Mouse (Mus musculus) cerebellum, adult 2 months (tissue): ENCODE results near the gene Nlgn1. TPM values are rescaled to one million over a fixed set of nuclear protein-coding genes. Genes with fewer than 3 reads are reported as not detected.
"Not testable (repeated sequence)": the region's sequence is repeated elsewhere in the genome, so short reads cannot be mapped to it uniquely, and the experiment has no call there.

Experiments
- DNase-seq, 2 experiments: peaks; one replicate each; pipeline ENCODE4 v3.0.0; 2021
- H3K27ac ChIP-seq: fragments of 200-500 bp; 2 replicates; pipeline ENCODE4 v1.5.1; 2012; ENCODE audit warnings: low read length, control low read depth, inconsistent platforms; ENCODE audit not compliant: insufficient read depth
- H3K27me3 ChIP-seq: fragments of 200-500 bp; 2 replicates; pipeline ENCODE4 v1.6.1; 2012; ENCODE audit warnings: inconsistent platforms, mild to moderate bottlenecking, low read length, moderate library complexity; ENCODE audit not compliant: control insufficient read depth, insufficient read depth
- H3K4me1 ChIP-seq: fragments of 200-500 bp; 2 replicates; pipeline ENCODE4 v1.6.1; 2011; ENCODE audit warnings: low read length; ENCODE audit not compliant: control insufficient read depth, insufficient read depth
- H3K4me3 ChIP-seq: fragments of 200-500 bp; replicated peaks from 2 replicates; pipeline ENCODE3; 2011; ENCODE audit warnings: mild to moderate bottlenecking, low read depth, low read length, control low read depth; ENCODE audit not compliant: insufficient read depth
- CTCF ChIP-seq: fragments of 200-500 bp; IDR thresholded peaks from 2 replicates; pipeline ENCODE4 v1.5.1; 2011; ENCODE audit warnings: low read depth, mild to moderate bottlenecking, control low read depth, low read length, moderate library complexity, borderline replicate concordance; ENCODE audit not compliant: insufficient read depth
- POLR2A ChIP-seq: fragments of 200-500 bp; IDR thresholded peaks from 2 replicates; pipeline ENCODE4 v1.6.1; 2011; ENCODE audit warnings: low read length, control low read depth, borderline replicate concordance; ENCODE audit not compliant: insufficient read depth
- WGBS: fragments of 180-500 bp; shearing (Covaris S2); methylation state at CpG from one replicate; pipeline ENCODE4 v1.1.7; 2018; 5-methylcytosine and 5-hydroxymethylcytosine counted together
- polyA plus RNA-seq: library from polyadenylated mRNA; depleted of rRNA; stranded (reverse); fragments of >200 nt; gene quantifications from 2 replicates; pipeline ENCODE4 v1.2.3, GENCODE M21; 2012

Gene Nlgn1
- polyA plus RNA-seq, 1 experiment: 15.5 TPM

DNA sequence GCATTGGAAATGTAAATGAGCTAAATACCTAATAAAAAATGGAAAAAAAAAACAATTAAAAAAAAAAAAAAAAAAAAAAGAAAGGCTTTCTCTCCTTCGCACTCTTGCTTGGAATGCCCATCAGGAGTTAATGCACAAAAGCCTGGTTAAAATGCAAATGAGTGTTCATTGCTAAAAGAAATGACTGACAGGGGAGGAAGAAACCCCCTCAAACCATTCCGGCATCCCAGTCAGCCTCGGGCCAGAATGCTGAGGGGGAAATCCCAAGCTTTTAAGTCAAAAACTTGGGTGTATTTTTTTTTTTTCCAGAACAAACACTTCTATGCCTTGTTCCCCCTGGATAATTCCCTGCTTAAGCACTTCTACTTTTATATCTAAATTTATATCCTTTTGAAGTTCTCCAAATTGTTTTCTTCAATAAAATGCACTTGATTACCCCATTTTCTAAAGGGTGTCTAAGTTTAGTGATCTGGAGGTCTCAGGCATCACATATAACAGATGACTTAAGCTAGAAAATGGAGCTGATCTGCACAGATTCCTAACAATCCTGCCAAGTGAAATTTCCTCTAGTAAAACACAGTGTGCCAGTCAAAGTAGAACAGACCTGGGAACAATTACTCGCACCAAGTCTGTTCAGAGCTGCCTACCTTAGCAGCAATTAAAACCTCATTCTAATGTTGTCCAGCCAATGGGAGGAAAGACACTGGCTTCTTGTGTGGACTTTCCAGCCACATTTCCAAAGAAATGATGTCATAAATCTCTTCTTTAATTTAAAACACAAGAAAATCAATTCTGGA, 686.2 kb downstream of the Nlgn1 start:
- Histone ChIP-seq H3K4me3 (no peak overlapping the region), H3K27ac (no peak overlapping the region), H3K27me3 (no peaks in the 10 kb centered on the region), H3K4me1 (no peaks in the 10 kb centered on the region)
- TF ChIP-seq POLR2A (no peak), CTCF (no peak)
- no peak for DNase-seq
- WGBS: 79% methylated on average over 4 of the region's 4 CpGs

DNA sequence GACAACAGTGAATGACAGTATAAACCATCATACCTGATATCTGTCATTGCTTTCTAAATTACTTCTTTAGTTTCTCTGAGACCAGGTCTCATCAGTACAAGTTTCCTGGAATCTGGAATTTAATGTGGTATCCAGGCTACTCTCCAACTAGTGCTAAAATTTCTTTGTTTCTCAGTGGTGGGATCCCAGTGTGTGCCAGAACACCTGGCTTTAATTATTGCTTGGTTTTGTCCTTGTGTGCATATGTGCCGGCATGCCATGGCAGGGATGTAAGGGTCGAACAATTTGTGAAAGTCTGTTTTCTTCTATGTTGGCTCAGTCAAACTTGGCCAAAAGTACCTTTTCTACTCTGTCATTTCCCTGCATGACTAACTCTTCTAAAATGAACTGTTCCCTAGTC, 703.1 kb downstream of the Nlgn1 start:
- Histone ChIP-seq H3K4me3 (no peak overlapping the region), H3K27ac (no peak overlapping the region), H3K27me3 (no peaks in the 10 kb centered on the region), H3K4me1 (no peaks in the 10 kb centered on the region)
- TF ChIP-seq POLR2A (no peak), CTCF (no peak)
- no peak for DNase-seq
- WGBS: 83% methylated on average over 2 of the region's 2 CpGs

DNA sequence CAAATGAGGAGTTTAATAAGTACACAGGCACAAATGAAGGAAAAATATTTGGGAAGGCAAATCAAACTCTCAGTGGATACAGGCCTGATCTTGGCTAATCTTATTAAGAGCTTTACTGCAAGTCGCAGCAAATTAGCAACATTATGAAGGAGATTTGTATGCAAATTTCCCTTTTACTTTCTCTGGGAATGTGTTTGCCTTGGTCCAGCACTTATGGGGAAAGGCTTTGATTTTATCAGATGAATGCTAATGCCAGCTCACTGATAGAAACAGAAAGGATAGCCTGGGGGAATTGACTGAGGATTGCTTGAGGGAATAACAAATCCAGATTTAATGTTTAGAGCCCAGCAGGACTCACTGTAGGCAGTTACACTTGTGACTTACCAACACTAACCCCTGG, 725.7 kb downstream of the Nlgn1 start:
- TF ChIP-seq CTCF: no peak
- TF ChIP-seq POLR2A: no peak
- Histone ChIP-seq H3K4me1 (no peaks in the 10 kb centered on the region), H3K4me3 (no peak overlapping the region), H3K27me3 (no peaks in the 10 kb centered on the region), H3K27ac (no peak overlapping the region)
- 60% methylated on average over 1 of the region's 1 CpGs for WGBS
- DNase-seq: no peak

DNA sequence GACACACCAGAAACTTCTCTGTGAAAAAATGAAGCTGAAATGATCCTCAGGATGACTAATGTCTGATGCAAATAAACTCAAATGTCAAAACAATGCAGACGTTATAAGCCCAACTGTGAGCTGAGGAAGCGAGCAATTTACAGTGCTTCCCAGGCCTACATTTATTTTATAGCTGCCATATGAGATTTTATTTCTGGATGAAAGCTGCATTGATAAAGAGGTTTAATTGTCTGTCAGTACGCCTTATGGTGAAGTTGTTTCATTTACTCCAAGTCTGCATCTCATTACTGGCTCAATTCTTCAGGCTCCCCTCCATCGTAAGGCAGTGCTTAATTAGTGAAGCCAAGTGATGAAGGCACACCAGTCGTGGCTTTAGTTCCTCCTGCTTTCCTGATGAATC, 734.7 kb downstream of the Nlgn1 start:
- Histone ChIP-seq H3K4me1 (no peaks in the 10 kb centered on the region), H3K4me3 (no peak overlapping the region), H3K27me3 (no peaks in the 10 kb centered on the region), H3K27ac (no peak overlapping the region)
- no peak for DNase-seq
- WGBS: 64% methylated on average over 5 of the region's 5 CpGs
- no peak for TF ChIP-seq POLR2A
- no peak for TF ChIP-seq CTCF

DNA sequence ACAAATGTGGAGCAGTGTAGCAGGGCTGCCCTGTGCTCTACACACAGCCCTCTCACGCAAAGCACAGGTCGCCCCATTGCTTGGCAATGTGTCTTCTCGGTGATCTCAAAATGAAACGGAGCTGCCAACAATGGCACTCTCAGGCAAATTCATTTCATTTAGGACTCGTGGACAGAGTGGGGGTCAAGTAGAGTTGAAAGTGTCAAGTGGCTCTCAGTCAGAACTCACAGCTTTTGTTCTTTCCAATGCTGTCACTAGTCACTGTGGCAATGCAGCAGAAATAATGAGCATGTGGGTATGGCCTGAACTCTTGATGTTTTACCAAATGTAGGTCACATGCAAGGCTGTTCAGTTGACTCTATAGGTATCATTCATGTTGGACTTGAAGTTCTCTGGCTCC, 756.7 kb downstream of the Nlgn1 start:
- WGBS: 37% methylated on average over 5 of the region's 5 CpGs
- Histone ChIP-seq H3K4me3 (no peak overlapping the region), H3K4me1 (no peaks in the 10 kb centered on the region), H3K27ac (no peak overlapping the region), H3K27me3 (no peaks in the 10 kb centered on the region)
- TF ChIP-seq POLR2A (no peak), CTCF (no peak)
- DNase-seq: peak in 1 of 2 experiments; percentile 4

DNA sequence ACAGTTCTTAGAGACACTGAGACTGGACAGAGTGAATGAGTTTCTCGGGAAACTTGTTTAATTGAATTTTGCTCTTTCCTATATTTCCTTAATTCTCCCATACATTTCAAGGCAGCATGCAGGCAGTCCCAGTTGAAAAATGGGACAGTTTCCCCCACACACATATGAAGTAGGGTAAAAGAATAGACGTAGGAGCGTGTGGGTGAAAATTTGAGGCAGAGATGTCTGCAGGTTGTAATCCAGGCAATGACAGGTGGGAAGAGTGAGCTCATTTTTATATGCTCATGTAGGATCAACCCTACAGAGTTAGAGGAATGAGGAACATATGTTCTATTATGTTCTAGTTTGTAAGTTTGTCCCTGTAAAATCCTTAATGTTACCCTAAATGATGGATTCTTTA, 757.4 kb downstream of the Nlgn1 start:
- no peak overlapping the region for H3K4me3 ChIP-seq
- TF ChIP-seq CTCF (no peak), POLR2A (no peak)
- H3K4me1 ChIP-seq: no peaks in the 10 kb centered on the region
- H3K27ac ChIP-seq: no peak overlapping the region
- WGBS: 87% methylated on average over 3 of the region's 3 CpGs
- DNase-seq: no peak
- no peaks in the 10 kb centered on the region for H3K27me3 ChIP-seq

DNA sequence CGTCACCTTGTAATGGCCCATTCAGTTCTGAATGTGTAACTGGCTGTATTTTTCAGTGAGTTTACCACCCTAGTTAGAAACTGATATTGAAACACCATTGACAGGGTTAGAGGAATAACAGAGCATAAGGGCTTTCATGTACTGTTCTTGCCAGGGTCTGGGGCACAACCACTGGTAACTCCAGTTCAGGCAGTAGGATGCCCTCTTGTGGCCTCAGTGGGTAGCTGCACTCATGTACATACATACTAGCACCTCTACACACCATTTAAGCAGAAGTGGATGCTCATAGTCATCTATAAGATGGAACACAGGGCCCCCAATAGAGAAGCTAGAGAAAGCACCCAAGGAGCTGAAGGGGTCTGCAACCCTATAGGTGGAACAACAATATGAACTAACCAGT, 773.7 kb downstream of the Nlgn1 start:
- 96% methylated on average over 1 of the region's 1 CpGs for WGBS
- H3K4me1 ChIP-seq, DNase-seq, H3K27me3 ChIP-seq, H3K27ac ChIP-seq, H3K4me3 ChIP-seq: not testable (repeated sequence)

DNA sequence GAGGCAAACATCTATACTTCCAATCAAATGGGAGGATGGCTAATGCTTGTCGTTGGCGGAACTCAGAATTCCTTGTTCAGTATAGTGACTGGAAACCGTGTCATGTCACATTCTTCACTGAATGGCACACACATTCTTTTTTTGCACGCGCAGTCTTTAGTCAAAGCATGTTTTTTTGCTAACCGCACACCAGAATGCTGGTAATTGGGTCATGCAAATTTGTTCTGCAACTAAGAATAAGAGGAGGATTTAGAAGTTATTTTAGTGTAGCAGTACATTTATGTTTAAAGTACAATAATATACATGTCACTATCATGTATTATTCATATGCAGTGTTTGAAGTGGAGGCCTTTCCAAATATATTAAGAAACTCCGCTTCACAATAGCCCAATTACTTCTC, 783.2 kb downstream of the Nlgn1 start:
- H3K4me1 ChIP-seq, DNase-seq, H3K27me3 ChIP-seq, H3K4me3 ChIP-seq, H3K27ac ChIP-seq: not testable (repeated sequence)
- 87% methylated on average over 7 of the region's 7 CpGs for WGBS

DNA sequence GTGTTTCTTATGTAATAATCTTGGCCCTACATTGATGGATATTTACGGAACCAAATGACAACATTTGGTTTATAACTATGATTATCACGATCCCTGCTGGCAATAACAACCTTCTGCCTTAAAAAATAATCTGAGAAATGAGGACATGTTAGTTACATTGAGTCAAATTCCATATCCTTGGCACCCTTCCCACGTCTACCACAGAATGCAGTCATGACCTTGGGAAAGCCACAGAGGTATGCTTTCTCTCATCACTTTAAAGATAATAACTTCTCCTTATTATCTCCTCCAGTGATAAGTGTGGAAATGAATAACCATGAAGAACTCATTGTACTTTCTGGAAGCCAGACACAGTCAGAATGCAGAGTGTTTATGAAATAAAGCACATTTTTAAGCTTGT, 808.0 kb downstream of the Nlgn1 start:
- DNase-seq, H3K4me3 ChIP-seq, H3K4me1 ChIP-seq, H3K27ac ChIP-seq, H3K27me3 ChIP-seq: not testable (repeated sequence)
- 78% methylated on average over 2 of the region's 3 CpGs for whole genome bisulfite sequencing
